Mouse (Mus musculus) lung, embryonic 16.5 days (tissue): ENCODE results near the gene Gm12216. TPM values are rescaled to one million over a fixed set of nuclear protein-coding genes. Genes with fewer than 3 reads are reported as not detected.
"Not testable (repeated sequence)": the region's sequence is repeated elsewhere in the genome, so short reads cannot be mapped to it uniquely, and the experiment has no call there.

Source experiments
- ATAC-seq: fragments of 200-750 bp; cut with Nextera tagmentation; 2 replicates; pipeline ENCODE4 v1.8.0; 2017; ENCODE audit warnings: low read depth, mild to moderate bottlenecking, moderate library complexity
- H3K27ac ChIP-seq: fragments of 300-500 bp; sonication (generic); 2 replicates; pipeline ENCODE4 v1.5.1; 2014; ENCODE audit warnings: mild to moderate bottlenecking, control low read depth, low read length
- H3K27me3 ChIP-seq: fragments of 300-500 bp; sonication (generic); 2 replicates; pipeline ENCODE4 v1.6.1; 2014; ENCODE audit warnings: low read depth, low read length, mixed read lengths; ENCODE audit not compliant: control insufficient read depth, insufficient read depth
- H3K36me3 ChIP-seq: fragments of 300-500 bp; sonication (generic); 2 replicates; pipeline ENCODE4 v1.6.1; 2014; ENCODE audit warnings: low read length; ENCODE audit not compliant: control insufficient read depth, insufficient read depth
- H3K4me1 ChIP-seq: fragments of 300-500 bp; sonication (generic); replicated peaks from 2 replicates; pipeline ENCODE4 v1.6.1; 2014; ENCODE audit warnings: low read length, mixed read lengths; ENCODE audit not compliant: control insufficient read depth, insufficient read depth
- H3K4me2 ChIP-seq: fragments of 300-500 bp; sonication (generic); 2 replicates; pipeline ENCODE4 v1.6.1; 2014; ENCODE audit warnings: low read depth, low read length, control low read depth
- H3K4me3 ChIP-seq: fragments of 300-500 bp; sonication (generic); 2 replicates; pipeline ENCODE4 v1.5.1; 2014; ENCODE audit warnings: mild to moderate bottlenecking, low read length, control low read depth
- H3K9ac ChIP-seq: fragments of 300-500 bp; sonication (generic); 2 replicates; pipeline ENCODE4 v1.6.1; 2014; ENCODE audit warnings: low read length, control low read depth
- H3K9me3 ChIP-seq: fragments of 300-500 bp; sonication (generic); 2 replicates; pipeline ENCODE4 v1.6.1; 2016; ENCODE audit warnings: low read length; ENCODE audit not compliant: control insufficient read depth
- WGBS: fragments of 180-500 bp; shearing (Covaris S2); extraction: QIAGEN DNeasy Blood & Tissue Kit; methylation state at CpG from one replicate; pipeline ENCODE4 v1.1.7; 2014; 5-methylcytosine and 5-hydroxymethylcytosine counted together
- polyA plus RNA-seq: library from polyadenylated mRNA; unstranded; fragments of >200 nt; fragmentation: Nextera tagmentation; extraction: Ambion mirVana; gene quantifications from 2 replicates; pipeline ENCODE4 v1.2.1, GENCODE M21; 2015

The Gm12216 gene
- polyA plus RNA-seq, 1 experiment from 2014 or later = 1.8 TPM

- H3K4me2 ChIP-seq = no peak overlapping the region
- no peak overlapping the region for H3K4me3 ChIP-seq
- WGBS = 56% methylated on average over 2 of the region's 2 CpGs
- H3K36me3 ChIP-seq = no peaks in the 10 kb centered on the region
- no peak overlapping the region for H3K27ac ChIP-seq
- no peaks in the 10 kb centered on the region for H3K27me3 ChIP-seq
- H3K4me1 ChIP-seq = peaks cover 6% of the 10 kb centered on the region
- H3K9me3 ChIP-seq = no peaks in the 10 kb centered on the region
- H3K9ac ChIP-seq = no peak overlapping the region
- ATAC-seq = no peak
Measured at GRCm38 (mm10) chr11:53893451-53893850, 34.4 kb upstream of the Gm12216 start.

- H3K27ac ChIP-seq = no peak overlapping the region
- no peaks in the 10 kb centered on the region for H3K27me3 ChIP-seq
- peak overlapping the region; percentile 20; the same call in 1 of the 2 replicates for H3K4me2 ChIP-seq
- H3K36me3 ChIP-seq = no peaks in the 10 kb centered on the region
- no peak overlapping the region for H3K4me3 ChIP-seq
- H3K9ac ChIP-seq = no peak overlapping the region
- no peak for ATAC-seq
- H3K4me1 ChIP-seq = peaks cover 6% of the 10 kb centered on the region
- H3K9me3 ChIP-seq = no peaks in the 10 kb centered on the region
- 39% methylated on average over 9 of the region's 9 CpGs for WGBS
Measured at GRCm38 (mm10) chr11:53892716-53893416, 33.8 kb upstream of the Gm12216 start.

GRCm38 (mm10) chr11:53891505-53892451 is 32.7 kb upstream of the Gm12216 start, which contains the start of gene Slc22a5:
Gene Slc22a5, minus strand, starts transcription at chr11:53891660.
- Histone ChIP-seq H3K4me3 (peak within 1 kb of the TSS; percentile 68), H3K36me3 (no peaks in the 10 kb centered on the region), H3K27me3 (no peaks in the 10 kb centered on the region), H3K9ac (peak within 1 kb of the TSS; percentile 71), H3K27ac (peak within 1 kb of the TSS; percentile 67), H3K4me1 (peaks cover 6% of the 10 kb centered on the region), H3K4me2 (peak within 1 kb of the TSS; percentile 66), H3K9me3 (no peaks in the 10 kb centered on the region)
- ATAC-seq = peak; percentile 99
- WGBS = 4% methylated on average over 55 of the region's 63 CpGs

DNA sequence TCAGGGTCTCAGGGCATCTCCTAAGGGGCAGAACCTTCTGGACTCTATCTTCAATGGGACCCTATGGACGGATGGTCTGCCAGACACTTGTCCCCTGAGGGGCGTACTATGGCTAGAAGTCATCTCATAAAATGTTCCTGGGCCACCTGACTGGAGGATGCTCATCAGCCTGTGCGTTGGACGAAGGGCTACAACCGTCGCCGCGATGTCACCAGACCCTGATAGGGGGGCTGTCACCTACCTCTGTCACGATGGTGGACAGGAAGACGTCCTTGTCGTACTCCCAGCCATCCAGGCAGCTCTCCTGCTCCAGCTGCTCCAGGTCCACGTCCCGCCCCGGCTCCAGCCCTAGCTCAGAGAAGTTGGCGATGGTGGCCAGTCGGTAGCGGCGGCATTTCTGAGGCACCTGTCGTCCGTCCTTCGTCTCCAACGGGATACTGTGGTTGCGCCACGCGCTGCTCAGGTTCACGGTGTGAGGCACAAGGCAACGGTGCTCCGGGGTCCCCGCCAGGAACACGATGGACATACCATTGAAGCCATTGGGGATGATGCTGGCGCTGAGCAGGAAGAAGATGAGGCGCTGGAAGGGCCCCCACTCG is 31.9 kb upstream of the Gm12216 start:
- Histone ChIP-seq H3K27me3 (no peaks in the 10 kb centered on the region), H3K9ac (peak overlapping the region; percentile 71), H3K36me3 (no peaks in the 10 kb centered on the region), H3K9me3 (no peaks in the 10 kb centered on the region), H3K27ac (peak overlapping the region; percentile 62), H3K4me3 (peak overlapping the region; percentile 68), H3K4me1 (peaks cover 6% of the 10 kb centered on the region), H3K4me2 (peak overlapping the region; percentile 66)
- 3% methylated on average over 32 of the region's 33 CpGs for WGBS
- ATAC-seq = peak; percentile 3

DNA sequence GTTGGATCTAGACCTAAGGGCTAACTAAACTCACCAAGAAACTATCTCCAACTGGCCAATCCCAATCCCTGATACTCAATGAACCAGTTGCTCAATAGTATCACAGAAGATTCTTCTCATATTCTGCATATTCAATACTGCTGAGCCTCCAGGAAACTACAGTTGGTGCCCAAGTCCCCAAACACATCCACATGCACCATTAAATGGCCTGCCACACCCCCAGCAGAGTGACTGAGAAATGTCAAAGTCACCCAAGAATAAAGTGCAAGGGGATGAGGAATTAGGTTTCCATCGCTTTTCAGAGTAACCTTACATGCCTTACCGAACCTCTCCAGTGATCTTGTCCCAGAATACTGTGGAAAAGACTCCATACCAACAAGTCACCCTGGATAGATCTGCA is 31.2 kb upstream of the Gm12216 start:
- no peak overlapping the region for H3K4me3 ChIP-seq
- ATAC-seq = no peak
- H3K27ac ChIP-seq = no peak overlapping the region
- H3K4me1 ChIP-seq = peaks cover 6% of the 10 kb centered on the region
- no peaks in the 10 kb centered on the region for H3K36me3 ChIP-seq
- no peak overlapping the region for H3K9ac ChIP-seq
- H3K27me3 ChIP-seq = no peaks in the 10 kb centered on the region
- WGBS = 85% methylated on average over 2 of the region's 2 CpGs
- H3K9me3 ChIP-seq = no peaks in the 10 kb centered on the region
- H3K4me2 ChIP-seq = no peak overlapping the region; the same call in 1 of the 2 replicates

DNA sequence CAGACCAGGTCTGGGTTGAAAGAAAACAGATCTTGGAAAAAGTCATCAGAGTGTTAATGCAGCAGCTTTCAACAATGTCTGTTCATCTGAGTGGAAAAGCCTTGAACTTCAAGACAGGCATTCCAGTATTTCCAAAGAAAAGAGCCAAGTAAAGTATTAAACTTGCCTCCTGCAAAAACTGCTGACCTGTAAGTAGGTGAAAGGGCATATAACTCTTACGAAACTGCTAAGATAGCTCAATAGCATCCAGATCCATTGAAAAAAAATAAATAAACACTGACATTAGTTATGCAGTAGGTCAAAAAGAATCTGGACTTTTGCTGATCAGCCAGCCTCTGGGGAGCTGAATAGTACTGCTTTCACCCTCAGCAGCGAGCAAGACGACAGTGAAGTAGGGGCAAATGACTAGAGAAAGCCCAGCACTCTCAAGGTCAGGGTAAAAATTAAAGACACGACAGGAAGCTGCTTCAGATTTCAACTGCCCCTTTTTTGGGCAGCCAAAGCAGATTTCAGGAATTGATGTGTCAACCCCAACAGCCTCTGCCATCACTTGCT is 30.1 kb upstream of the Gm12216 start:
- 47% methylated on average over 4 of the region's 4 CpGs for WGBS
- no peaks in the 10 kb centered on the region for H3K27me3 ChIP-seq
- H3K27ac ChIP-seq = no peak overlapping the region
- H3K9me3 ChIP-seq = no peaks in the 10 kb centered on the region
- peaks cover 6% of the 10 kb centered on the region for H3K4me1 ChIP-seq
- no peak overlapping the region for H3K9ac ChIP-seq
- H3K36me3 ChIP-seq = no peaks in the 10 kb centered on the region
- H3K4me3 ChIP-seq = no peak overlapping the region
- no peak for ATAC-seq
- H3K4me2 ChIP-seq = no peak overlapping the region

GRCm38 (mm10) chr11:53888242-53888641 is 29.2 kb upstream of the Gm12216 start:
- Histone ChIP-seq H3K27ac (no peak overlapping the region), H3K4me3 (no peak overlapping the region), H3K27me3 (no peaks in the 10 kb centered on the region), H3K9me3 (no peaks in the 10 kb centered on the region), H3K4me1 (peaks cover 6% of the 10 kb centered on the region), H3K4me2 (no peak overlapping the region), H3K36me3 (no peaks in the 10 kb centered on the region), H3K9ac (no peak overlapping the region)
- ATAC-seq = no peak
- WGBS = 79% methylated on average over 4 of the region's 4 CpGs

- H3K36me3 ChIP-seq = no peaks in the 10 kb centered on the region
- H3K4me2 ChIP-seq = no peak overlapping the region
- H3K4me1 ChIP-seq = no peaks in the 10 kb centered on the region; the same call in 1 of the 2 replicates
- no peak overlapping the region for H3K4me3 ChIP-seq
- no peak overlapping the region for H3K9ac ChIP-seq
- no peak for ATAC-seq
- WGBS = 77% methylated on average over 2 of the region's 2 CpGs
- no peaks in the 10 kb centered on the region for H3K27me3 ChIP-seq
- no peaks in the 10 kb centered on the region for H3K9me3 ChIP-seq
- no peak overlapping the region for H3K27ac ChIP-seq
Measured at GRCm38 (mm10) chr11:53883287-53883686, 24.2 kb upstream of the Gm12216 start.

GRCm38 (mm10) chr11:53878096-53878495 is 19.0 kb upstream of the Gm12216 start:
- not testable (repeated sequence) for H3K9me3 ChIP-seq, H3K27ac ChIP-seq, H3K27me3 ChIP-seq, H3K4me1 ChIP-seq, H3K4me2 ChIP-seq, H3K4me3 ChIP-seq, ATAC-seq, H3K9ac ChIP-seq, H3K36me3 ChIP-seq
- 81% methylated on average over 5 of the region's 5 CpGs for WGBS
